Mouse (Mus musculus) heart, embryonic 12.5 days (tissue): ENCODE results near the gene Des. TPM values are rescaled to one million over a fixed set of nuclear protein-coding genes. Genes with fewer than 3 reads are reported as not detected.

Experiments
- polyA plus RNA-seq: library from polyadenylated mRNA; unstranded; fragments of >200 nt; fragmentation: Nextera tagmentation; extraction: Ambion mirVana; gene quantifications from 2 replicates; pipeline ENCODE4 v1.2.1, GENCODE M21; 2016

The Des gene
- polyA plus RNA-seq, 1 experiment from 2014 or later = 500 TPM

Other genes starting within 250 kb of the Des start
- gene Nhej1, start 235.1 kb upstream of the Des start, polyA plus RNA-seq = 6.0 and 6.9 TPM in 2 replicates
- 0.21 and 0.22 TPM in 2 replicates for gene Slc23a3, start 226.4 kb upstream of the Des start, polyA plus RNA-seq
- gene Cnppd1, start 217.6 kb upstream of the Des start, polyA plus RNA-seq = 39.9 and 41.1 TPM in 2 replicates
- 36.3 and 40.5 TPM in 2 replicates for gene Retreg2, start 217.6 kb upstream of the Des start, polyA plus RNA-seq
- 26.1 and 26.7 TPM in 2 replicates for gene Zfand2b, start 191.7 kb upstream of the Des start, polyA plus RNA-seq
- 16.6 TPM in 2 replicates for gene Abcb6, start 179.9 kb upstream of the Des start, polyA plus RNA-seq
- 26.7 and 29.3 TPM in 2 replicates for gene Ankzf1, start 168.2 kb upstream of the Des start, polyA plus RNA-seq
- gene Atg9a, start 168.1 kb upstream of the Des start, polyA plus RNA-seq = 33.6 and 35.4 TPM in 2 replicates
- 9.6 and 11.1 TPM in 2 replicates for gene Glb1l, start 149.5 kb upstream of the Des start, polyA plus RNA-seq
- gene Stk16, start 149.5 kb upstream of the Des start, polyA plus RNA-seq = 78.0 and 83.1 TPM in 2 replicates
- 34.1 and 38.0 TPM in 2 replicates for gene Tuba4a, start 140.5 kb upstream of the Des start, polyA plus RNA-seq
- gene A630095N17Rik, start 128.2 kb upstream of the Des start, polyA plus RNA-seq = not detected in 2 replicates
- 34.5 and 37.5 TPM in 2 replicates for gene Dnajb2, start 123.9 kb upstream of the Des start, polyA plus RNA-seq
- 0.69 and 0.96 TPM in 2 replicates for gene Ptprn, start 95.8 kb upstream of the Des start, polyA plus RNA-seq
- gene Resp18, start 81.9 kb upstream of the Des start, polyA plus RNA-seq = not detected in 2 replicates
- 113 TPM in 2 replicates for gene Dnpep, start 42.3 kb upstream of the Des start, polyA plus RNA-seq
- 61.5 and 67.4 TPM in 2 replicates for gene Speg, start 15.0 kb downstream of the Des start, polyA plus RNA-seq
- gene Gmppa, start 75.6 kb downstream of the Des start, polyA plus RNA-seq = 67.7 and 69.1 TPM in 2 replicates
- gene Asic4, start 90.1 kb downstream of the Des start, polyA plus RNA-seq = 0.24 and 0.33 TPM in 2 replicates
- 35.2 and 37.8 TPM in 2 replicates for gene Chpf, start 119.0 kb downstream of the Des start, polyA plus RNA-seq
- gene Tmem198, start 119.2 kb downstream of the Des start, polyA plus RNA-seq = 0.41 and 0.49 TPM in 2 replicates
- 137 and 147 TPM in 2 replicates for gene Obsl1, start 146.1 kb downstream of the Des start, polyA plus RNA-seq
- 7.5 and 9.2 TPM in 2 replicates for gene Inha, start 146.7 kb downstream of the Des start, polyA plus RNA-seq
- gene Stk11ip, start 161.2 kb downstream of the Des start, polyA plus RNA-seq = 20.5 and 20.9 TPM in 2 replicates
- gene Slc4a3, start 185.9 kb downstream of the Des start, polyA plus RNA-seq = 32.6 and 35.7 TPM in 2 replicates